Mouse (Mus musculus): Measurements from ENCODE around the gene Hs3st2.

The Hs3st2 gene

DNA sequence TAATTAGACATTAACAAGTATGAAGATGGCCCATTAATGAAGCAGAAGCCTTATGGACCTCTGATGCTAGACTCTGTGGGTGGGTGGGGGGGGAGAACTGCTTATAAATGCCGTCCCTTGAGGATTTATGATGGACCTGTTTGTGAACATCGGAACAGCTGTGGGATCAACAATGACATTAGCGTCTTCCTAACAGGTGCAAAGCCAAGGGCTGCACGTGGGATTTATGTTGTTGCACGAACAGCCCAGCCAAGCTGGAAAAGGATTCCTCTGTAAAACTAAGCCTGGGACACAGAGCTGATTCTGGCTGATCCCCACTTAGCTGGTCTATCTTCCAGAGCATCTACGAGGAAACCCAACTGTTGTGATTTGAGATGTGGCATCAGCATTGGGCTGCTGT is 69.0 kb downstream of the Hs3st2 start:
- no peak for DNase-seq

DNA sequence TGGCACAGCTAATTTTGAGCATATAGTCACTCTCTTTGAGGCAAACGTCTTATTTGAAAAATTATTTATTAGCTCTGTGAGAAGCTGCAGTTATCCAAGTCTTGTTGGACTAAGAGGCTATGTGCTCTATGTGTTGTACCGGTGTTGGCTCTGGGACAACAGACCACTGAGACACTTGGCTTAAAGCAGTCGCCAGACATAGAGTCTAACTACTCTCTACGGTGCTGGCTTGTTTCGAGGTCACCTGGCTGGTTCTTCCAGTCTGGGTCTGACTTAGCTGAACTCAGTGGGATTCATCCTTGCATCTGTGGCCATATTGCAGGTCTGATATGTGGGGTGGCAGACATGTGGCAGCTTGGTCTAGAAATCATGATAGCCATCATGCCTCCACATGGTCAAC is 72.8 kb downstream of the Hs3st2 start:
- no peak for DNase-seq

DNA sequence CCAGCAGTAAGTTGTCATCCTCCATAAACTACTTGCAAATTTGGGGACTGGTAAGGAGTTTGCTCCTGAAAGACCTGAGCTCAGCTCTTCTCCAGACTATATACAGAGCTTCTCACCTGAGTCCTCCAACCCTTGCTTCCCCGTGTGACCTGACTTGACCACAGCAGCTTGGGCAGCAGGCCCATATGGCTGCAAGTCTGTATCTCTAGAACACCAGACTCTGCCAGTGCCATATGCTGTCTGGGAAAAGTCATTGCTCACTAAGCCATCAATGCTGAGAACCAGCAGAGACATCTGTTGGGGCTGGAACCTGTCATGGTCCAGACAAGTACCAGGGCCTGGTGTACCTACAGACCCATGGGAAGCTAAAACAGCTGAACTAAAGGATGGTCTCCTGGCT is 73.5 kb downstream of the Hs3st2 start:
- no peak for DNase-seq

DNA sequence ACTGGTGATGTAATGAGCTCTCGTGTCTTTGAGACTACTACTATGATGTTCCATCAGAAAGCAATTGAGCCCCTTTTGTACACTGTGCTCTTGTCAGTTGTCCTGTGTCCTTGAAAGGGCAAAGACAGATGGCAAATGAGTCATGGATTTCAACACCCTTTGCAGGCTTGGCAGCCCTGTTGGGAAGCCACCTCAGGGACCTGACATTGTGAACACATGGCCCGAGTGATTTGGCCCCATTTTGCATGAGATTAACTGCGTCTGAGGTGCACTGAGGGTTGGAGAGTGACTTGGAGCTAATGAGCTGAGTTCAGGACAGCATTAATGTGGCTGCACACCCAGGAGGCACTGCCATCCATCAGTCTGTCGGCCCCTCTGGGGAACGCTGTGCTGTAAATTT is 74.7 kb downstream of the Hs3st2 start:
- no peak for DNase-seq

DNA sequence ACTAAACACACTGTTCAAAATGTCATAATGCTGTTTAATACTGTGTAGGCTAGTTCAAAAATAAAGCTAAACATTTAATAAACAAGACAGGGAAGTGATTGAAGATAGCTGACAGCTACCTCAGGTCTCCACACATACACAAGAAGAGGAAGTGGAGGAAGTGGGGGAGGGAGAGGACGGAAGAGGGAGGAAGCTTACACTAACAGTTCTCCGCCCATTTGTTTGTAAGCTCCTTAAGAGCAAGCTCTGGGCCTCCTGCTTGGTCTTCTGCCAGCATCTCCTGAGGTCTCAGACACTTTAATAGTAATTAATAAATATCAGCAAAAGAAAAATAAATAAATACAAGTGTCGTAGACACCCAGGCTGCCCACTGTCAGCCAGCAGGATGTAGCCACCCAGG is 77.8 kb downstream of the Hs3st2 start:
- no peak for DNase-seq

DNA sequence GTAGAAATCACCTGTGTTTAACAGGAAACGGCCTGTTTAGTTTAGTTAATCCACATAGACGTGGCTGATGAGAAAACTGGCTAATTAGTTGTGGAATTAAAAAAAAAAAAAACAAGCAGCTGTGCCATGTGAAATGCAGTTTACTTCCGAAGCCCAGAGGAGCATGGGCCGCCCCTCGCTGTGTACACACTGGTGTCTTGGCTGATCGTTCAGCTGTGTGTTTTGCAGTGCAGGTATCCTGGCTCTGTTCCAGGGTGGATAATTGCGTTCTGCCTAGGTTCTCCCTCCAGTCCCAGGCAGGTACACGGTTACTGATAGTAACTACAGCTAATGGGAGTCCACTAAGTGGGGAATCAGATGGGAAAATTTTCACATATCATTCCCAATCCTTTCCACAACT is 86.6 kb downstream of the Hs3st2 start:
- DNase-seq = no peak

DNA sequence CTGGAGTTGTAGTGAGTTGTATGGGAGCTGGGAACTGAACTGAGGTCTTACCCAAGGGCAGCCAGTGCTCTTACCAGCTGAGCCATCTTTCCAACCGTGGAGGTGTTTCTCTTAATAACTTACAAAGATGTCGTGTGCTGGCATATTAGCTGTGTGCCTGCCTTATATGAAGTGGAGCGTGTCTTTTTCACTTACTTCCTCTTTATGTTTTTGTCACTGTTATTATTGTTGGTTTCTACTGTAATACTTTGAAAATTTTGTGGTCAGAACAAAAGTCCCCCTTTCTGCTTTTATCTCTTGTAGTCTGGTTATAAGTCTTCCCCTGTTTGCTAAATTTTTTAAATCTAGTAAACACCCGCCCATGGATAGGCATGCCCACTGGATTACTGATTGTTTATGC is 88.4 kb downstream of the Hs3st2 start:
- DNase-seq = no peak

DNA sequence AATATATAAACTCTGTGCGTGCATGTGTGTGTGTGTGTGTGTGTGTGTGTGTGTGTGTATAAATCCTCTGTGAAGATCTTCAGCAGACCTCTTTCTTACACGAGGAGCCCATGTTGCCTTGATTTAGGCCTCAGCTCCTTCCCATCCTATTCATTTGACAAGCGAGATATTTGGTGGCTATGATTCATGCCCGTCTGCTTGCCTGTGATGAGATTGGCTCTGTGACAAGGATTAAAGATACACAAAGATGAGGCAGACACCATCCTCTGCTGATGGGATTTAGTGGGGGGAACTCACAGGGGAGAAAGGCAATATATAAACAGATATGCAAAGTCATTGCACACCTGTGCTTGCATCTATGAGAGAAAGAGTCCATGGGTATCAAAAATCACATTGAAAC is 92.9 kb downstream of the Hs3st2 start:
- peak; percentile 20 for DNase-seq

DNA sequence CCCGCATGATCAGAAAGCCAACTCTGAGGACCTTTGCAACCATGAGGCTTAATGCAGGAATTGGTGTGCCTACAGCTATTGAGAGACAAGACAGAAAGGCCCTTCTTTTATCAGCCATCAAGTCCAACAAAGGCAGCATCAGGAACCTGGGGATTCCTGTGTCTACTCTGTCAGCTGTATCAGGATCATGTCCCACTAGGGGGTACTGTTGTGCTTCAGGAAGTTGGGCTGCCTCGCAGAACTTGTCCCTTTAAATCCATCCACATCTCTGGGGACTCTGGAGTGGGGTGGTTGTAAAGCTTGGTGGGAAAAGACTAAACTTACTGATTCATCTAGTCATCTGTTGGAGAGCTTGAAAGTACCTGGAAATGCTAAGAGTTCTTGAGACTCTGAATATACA is 93.6 kb downstream of the Hs3st2 start:
- DNase-seq = peak; percentile 67

DNA sequence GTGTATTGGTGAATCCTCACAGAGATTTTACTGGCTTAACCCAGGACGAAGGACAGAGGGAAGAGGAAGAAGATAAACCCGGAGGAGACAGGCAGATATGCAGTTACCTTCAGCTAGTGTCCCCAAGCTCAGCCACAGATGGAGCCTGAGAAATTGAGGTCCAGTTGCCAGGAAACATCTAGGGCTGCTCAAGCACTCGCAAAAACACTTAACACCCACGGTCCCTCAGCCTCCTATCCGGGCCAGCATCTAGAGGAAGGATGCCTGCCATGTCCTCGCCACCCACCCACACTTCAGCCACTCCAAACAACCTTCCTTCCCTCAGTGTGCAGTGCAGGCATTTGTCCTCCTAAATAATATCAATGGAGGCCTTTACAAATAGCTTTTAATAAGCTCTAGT is 95.6 kb downstream of the Hs3st2 start:
- peak; percentile 87 for DNase-seq

DNA sequence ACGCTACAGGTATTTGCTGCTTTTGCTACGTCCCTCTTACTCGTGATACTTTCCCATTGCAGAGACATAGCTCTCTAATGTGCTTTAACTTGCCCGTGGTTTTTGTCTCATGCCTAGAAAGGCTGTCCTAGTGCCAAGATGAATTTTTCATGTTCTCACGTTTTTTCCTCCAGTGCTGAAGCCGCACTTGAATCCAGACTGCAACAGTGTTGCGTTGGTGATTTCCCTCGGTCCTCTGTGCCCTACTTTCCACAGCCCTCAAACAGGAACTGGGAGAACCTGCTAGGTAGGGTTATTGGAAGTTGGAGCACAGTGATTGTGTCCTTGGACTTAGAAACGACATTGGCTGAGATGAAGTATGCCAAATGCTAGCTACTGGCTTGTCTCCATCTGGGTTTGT is 97.7 kb downstream of the Hs3st2 start:
- DNase-seq = peak; percentile 45

DNA sequence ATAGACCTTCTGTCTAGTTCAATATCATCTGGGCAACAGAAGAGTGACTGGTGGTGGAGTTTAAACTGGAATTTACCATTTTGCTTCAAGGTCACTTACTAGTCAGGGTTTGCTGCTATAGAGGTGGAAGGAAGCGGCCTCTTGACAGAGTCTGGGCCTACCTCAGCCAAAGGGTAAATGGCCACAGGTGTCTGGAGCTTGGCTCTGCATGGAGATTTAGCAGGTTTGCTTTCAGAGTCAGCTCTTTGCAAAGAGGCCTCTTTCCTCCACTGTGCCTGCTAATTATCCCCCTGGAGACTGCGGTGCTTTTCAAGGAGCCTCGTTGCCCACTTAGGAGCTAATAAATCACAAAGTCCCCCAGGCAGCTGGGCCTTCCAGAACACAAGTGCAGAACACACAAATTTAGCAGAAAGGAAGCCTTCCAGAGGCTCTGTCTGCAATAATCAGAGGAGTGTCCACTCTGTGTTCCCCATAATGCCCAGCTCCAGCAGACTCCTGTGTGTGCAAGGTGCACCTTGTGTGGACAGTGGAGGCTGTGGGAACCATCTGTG is 99.9 kb downstream of the Hs3st2 start:
- no peak for DNase-seq

DNA sequence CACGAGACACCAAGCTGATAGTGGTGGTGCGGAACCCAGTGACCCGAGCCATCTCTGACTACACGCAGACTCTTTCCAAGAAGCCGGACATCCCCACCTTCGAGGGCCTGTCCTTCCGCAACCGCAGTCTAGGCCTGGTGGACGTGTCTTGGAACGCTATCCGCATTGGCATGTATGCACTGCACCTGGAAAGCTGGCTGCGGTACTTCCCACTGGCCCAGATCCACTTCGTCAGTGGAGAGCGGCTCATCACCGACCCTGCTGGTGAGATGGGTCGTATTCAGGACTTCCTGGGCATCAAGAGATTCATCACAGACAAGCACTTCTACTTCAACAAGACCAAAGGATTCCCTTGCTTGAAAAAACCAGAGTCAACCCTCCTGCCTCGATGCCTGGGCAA is 108.9 kb downstream of the Hs3st2 start:
- no peak for DNase-seq

DNA sequence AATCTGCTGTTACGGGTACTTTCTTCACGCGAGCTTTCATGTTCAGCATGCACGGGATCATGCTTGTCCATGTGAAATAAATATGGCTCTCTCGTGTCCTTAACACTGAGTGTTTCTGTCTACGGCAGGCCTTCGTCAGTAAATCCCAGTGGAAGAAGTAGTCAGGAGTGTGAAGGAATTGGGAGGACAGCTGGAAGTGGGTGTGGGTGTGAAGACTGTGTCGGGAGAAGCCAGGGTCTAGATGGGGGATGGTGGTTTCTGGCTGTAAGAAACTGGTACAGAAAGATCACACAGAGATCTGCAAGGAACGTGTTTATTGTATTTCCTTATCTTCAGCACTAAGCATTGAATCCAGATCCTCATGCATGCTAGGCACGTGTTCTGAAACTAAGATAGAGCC is 110.0 kb downstream of the Hs3st2 start:
- DNase-seq = peak; percentile 91

DNA sequence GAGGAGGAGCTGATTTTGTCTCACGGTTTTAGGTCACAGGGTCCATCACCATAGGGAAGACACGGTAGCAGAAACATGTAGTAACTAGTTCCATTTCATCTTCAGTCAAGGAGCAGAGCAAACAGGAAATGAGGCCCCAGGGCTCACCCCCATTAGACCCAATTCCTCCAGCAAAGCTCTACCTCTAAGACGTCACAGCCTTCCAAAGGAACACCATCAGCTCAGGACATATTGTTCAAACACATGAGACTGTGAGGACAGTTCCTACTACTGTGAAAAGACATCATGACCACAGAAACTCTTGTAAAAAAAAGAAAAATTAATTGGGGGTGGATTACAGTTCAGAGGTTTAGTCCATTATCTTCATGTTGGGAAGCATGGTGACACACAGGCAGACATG is 125.1 kb downstream of the Hs3st2 start:
- DNase-seq = no peak

DNA sequence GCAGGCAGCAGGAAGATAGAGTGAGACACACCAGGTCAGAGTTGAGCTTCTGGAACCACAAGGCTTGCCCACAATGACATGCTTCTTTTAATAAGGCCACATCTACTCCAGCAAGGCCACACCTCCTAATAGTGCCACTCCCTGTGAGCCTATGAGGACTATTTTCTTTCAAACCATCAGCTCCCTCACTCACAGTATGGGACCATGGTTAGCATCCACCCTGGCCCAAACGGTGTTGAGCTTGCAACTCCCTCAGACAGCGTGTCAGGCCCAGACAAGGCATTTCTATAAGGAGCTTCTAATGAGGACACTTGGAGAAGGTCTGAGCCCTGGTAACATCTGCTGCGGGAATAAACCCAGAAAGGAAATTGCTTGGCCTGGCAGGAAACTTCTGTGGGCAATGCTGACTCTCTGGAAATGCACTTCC is 125.5 kb downstream of the Hs3st2 start:
- DNase-seq = peak; percentile 24

DNA sequence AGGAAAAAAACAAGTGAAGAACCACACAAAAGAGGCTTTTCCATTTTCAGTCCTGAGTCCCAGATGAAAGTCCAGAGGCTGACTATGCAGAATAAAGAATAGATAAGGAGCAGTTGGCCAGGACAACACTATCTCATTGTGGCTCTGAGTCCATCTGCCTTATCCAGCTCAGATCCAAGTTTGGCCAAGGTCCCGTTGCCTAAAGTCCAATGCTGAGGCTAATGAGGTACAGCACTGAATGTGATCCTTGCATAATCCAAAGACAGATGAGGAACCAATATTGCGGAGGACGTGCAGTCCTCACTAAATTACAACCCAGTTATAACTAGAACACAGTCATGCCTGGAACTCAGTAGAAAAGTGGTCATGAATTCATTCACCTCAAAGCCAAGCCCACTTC is 130.5 kb downstream of the Hs3st2 start:
- no peak for DNase-seq

DNA sequence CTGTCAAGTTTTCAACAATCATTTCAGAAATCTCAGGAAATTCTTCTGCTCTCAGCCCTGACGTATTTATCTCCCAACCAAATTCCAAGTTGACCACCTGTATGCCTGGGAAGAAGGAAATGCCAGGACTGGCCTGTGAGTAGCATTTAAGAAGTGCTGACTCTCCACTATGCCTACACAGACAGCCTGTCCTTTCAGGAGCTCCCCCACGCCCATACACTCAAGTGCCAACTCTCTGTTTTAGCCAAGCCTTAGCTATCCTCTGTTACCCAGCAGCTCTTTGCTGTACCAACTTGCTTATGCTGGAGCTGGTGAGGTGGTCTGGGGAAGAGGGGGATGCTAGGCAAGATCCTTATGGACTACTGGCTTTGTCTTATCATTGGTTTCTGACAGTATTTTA is 137.4 kb downstream of the Hs3st2 start:
- peak; percentile 48 for DNase-seq

DNA sequence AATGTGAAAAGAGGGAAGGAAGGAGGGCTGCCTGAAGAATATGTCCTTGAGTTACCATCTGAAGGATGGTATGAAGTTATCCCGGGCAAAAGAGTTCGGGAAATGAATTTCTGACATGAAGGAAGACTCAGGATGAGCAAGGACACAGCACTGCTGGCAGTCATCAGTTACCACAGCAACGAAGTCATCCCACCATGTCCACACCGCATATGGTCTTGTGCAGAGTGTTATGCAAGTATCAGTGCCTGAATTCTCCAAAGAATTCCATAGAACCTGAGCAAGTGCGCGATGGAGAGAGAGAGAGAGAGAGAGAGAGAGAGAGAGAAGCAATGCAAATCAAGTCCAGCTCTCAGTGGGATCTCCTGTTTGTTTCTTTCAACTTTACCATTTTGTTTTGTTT is 142.0 kb downstream of the Hs3st2 start:
- DNase-seq = no peak

DNA sequence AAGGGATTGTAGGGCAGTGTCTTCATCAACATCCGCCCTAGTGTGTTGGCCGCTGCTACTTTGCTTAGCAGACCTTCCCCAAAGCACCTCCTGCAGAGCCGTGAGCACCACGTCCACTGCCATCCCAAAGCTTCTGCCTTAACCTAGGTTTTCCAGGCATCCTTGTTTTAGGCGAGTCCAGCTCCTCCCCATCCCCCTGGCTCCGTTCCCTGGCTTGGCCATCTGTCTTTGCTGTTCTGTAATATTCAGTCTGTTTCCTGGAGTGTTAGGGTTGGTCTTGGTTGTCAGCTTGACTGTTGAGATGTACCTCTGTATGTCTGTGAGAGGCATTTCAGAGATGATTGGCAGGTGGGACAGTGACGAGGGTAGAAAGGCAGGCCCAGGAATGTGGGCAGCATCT is 142.7 kb downstream of the Hs3st2 start:
- DNase-seq = peak; percentile 28

DNA sequence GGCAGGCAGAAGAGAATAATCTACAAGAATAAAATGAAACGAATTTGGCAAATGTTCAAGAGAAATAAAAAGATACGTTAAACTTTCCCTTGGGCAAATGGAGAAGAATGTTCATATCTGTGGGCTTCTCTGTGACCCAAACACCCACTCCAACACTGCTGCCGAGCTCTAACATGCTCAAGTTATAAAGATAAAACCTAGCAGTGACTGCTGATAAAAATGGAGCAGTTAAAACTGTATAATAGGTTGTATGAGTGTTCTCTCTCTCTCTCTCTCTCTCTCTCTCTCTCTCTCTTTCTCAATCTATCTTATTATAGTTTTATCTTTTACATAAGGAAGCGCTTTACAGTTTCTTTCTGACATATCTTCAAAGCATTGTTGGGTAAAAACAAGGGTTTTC is 144.3 kb downstream of the Hs3st2 start:
- DNase-seq = no peak

DNA sequence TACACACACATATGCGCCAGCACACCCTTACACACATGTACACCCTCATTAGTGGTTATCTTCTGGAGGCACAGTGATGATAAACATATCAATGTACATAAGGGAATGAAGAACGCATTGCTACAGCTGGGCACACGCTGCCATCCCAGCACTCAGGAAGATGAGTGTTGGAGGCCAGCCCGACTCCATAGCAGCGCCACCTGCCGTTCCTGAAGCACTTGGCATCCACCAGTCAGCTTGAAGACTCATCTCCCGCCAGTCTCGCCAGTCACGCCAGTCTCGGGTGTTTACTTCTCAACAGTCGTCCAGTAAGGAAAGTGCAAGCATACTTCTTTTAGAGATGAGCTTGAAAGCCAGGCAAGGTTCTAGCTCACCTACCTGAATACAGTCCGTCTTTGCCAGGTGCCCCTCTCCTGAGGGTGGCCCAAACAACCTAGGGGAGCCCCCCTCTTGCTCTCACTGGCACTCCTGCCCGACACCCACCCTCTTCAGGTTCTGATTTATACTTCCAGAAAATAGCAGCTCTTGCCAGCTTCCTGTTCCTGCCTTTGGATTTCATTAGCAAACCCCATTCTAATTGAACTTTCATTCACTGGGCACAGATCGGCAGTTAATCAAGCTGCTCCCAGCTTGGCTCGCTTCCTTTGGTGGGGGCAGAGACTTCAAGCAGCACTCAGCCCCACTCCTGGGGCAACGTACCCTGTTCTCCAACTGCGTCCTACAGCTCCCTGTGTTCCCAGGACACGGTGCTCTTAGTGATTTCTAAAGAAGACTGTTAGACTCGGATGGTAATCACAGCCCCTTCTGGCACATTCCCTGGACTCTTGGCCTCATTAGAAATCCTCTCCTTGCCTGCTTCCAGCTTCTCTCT is 148.0 kb downstream of the Hs3st2 start:
- peak; percentile 74 for DNase-seq

DNA sequence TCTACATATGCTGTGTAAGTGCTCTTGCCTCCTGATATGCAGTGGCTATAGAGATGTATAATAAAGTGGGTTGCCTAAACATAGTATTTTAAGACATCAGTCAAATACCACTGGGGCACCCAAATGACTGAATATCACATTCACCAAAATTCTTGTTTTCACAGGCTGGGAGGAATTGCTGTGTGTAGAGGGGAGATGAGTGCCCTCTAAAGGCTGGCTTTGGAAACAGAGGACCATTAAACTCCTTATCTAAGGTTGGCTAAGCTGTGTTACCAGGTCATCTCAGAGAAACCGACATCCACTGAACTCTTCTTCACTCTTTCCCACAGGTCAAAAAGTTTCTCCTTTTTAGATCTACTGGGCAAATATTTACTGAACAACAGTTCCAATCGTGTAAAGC is 150.8 kb downstream of the Hs3st2 start:
- no peak for DNase-seq

DNA sequence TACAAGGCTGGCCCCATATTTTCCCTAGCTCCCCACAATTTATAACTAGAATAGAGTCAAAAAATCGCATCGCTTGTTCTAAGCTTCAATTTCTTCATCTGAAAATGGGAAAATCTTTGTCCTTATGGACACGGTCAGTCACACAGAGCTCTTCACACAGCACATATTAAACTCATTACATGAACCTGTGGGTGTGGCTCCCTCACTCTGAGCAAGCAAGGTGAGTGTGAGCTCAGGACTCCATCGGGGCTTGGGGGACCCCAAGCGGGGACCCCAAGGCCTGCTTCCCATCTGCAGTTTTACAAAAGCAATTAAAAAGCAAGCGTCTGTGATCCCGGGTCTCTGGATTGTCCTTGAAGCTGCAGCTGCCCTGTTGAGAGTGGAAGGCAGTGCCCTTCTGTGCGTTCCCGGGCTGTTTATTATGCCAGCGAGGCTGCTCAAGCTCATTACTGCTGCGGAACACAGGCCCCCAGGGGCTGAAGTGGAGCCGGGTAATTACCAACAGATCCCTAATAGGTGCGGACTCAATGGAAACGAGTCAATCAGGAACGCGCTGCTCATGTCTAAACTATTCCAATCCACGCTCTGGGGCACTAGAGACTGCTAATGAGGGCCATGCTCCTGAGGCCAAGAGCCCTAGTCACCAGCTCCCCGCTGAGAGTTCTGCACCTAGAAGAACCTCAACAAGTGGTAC is 157.8 kb downstream of the Hs3st2 start:
- DNase-seq = peak; percentile 60

All from right cerebral cortex, adult 18-20 months (tissue).